Mouse (Mus musculus): ENCODE data around the gene Ifnlr1.
A peak's percentile ranks its signal among the peaks of the same experiment; 100 is the strongest.
"Not testable (repeated sequence)": the region's sequence is repeated elsewhere in the genome, so short reads cannot be mapped to it uniquely, and the experiment has no call there.

The Ifnlr1 gene

DNA sequence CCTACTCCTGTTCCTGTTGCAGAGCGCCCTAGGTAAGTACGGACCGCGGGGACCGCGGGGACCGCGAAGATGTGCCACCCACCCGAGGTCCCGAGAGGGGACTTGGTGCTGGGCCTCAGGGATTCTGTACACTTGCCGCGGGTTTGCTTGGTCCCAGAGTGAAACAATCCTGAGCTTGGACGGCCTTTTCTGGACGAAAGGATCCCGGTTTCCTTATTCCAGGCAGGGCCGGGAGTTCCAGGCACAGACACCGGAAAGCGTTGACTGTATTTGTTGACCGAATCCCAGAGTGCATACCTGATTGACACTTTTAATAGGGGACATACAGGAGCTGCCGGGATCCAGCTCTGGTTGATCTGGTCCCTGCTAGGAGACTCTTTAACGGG is 474 bp downstream of the Ifnlr1 start:
- DNase-seq: no peak

DNA sequence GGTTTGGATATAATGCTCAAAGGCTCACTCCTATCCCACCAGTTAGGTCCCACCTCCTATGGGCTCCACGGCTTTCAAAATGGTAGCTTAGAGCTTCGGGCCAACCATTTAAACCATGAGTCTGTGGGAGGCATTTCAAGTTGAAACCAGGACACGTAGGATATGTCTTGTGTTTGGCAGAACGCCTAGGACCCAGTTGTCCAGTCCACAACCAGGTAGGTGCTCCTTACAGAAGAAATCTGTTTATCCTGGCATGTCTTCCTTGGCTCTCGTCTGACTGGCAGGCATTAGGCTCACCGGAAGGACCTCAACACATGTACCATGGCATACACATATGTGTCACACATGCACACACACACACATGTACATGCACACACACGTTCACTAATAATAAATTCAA is 3.7 kb downstream of the Ifnlr1 start:
- no peak for DNase-seq

DNA sequence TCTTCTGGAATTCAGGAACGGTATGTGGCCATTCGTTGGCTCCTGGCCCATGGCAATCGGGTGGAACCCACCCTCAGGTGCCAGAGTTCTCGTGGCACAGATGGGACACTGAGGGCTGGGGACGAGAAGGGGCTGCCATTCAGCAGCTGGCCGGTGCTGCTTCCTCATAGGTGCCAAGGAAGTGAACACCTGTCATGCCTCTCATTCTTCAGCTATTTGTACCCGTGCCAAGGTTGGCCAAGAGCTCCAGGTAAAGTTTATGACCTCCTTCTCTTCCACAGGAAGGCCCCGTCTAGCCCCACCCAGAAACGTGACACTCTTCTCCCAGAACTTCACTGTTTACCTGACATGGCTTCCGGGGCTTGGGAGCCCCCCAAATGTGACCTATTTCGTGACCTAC is 4.2 kb downstream of the Ifnlr1 start:
- DNase-seq: peak; percentile 36 to 49

DNA sequence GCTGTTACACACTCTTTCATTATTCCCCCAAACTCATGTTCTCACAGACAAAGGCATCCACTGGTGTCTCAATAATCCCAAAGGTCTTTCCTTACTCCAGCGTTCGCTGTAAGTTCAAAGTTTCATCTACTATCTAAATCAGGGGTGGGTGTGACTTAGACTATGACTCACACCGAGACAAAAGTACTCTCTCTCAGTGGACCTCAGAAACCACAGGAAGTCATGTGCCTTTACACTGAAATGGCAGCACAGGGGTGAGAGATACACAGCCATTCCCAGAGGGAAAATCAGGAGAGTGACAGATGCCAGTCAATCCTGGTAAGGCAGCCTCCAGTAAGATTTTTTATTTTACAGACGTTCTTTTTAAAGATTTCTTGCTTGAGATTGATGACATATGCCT is 6.8 kb downstream of the Ifnlr1 start:
- no peak for DNase-seq

DNA sequence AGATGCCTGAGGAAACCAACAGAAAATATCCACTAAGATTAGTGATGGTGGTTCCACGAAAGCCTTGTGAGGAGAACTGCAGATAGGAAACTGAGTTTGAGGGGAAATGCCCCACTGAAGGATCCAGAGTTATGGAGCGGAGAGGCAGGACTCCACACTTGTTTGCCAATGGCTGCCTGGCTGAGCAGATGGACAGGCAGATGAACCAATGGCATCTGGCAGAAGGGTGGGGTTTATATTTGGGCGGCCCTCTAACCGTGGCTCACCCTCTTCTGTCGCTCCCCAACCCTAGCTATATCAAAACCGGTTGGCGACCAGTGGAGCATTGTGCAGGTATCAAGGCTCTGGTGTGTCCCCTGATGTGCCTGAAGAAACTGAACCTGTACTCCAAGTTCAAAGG is 12.4 kb downstream of the Ifnlr1 start:
- no peak for DNase-seq

DNA sequence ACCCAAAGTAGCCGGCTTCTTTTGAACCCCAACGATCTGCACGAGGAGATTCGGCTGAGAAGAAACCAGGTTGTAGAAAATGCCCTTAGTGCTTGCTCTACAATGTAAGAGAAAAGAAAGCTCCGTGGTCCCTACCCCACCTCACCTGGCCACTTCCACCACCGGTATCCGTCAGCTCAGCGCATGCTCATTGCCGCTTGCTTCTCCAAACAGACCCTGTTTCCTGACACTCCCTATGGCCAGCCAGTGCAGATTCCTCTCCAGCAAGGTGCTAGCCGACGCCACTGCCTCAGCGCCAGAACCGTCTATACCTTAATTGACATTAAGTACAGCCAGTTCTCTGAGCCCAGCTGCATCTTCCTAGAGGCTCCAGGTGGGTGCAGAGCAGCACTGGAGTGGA is 17.4 kb downstream of the Ifnlr1 start:
- DNase-seq: no peak

DNA sequence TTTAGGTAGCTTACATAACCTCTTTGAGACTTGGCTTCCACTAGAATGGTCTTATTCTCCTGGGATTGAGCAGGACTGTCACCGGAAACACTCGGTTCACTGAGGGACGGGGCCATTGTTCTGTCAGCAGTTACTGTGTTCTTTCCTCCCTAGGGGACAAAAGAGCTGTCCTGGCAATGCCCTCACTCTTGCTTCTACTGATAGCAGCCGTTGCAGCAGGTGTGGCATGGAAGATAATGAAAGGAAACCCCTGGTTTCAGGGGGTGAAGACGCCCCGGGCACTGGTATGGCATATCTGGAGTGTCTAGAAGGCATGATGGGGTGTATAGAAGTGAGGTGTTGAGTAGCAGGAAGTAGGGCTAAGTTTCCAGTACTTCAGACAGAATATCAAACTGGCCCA is 17.9 kb downstream of the Ifnlr1 start:
- no peak for DNase-seq

DNA sequence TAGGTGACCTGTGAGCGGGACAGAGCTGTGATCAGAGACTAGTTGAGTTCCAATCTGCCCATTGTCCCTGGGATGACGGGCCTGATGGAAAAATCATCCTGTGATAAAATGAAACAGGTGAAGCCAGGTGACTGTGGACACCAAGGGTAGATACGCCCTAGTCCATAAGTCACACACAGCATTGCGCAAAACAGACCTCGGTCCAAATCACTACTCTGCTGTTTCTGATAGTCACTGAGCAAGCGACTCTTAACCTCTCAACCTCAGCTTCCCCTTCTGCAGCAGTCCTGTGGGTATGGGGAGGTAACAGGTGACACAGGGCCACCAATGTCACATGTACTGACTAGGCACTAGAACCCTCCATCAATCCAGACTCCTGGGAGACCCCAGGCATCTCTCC is 20.0 kb downstream of the Ifnlr1 start:
- no peak for DNase-seq

DNA sequence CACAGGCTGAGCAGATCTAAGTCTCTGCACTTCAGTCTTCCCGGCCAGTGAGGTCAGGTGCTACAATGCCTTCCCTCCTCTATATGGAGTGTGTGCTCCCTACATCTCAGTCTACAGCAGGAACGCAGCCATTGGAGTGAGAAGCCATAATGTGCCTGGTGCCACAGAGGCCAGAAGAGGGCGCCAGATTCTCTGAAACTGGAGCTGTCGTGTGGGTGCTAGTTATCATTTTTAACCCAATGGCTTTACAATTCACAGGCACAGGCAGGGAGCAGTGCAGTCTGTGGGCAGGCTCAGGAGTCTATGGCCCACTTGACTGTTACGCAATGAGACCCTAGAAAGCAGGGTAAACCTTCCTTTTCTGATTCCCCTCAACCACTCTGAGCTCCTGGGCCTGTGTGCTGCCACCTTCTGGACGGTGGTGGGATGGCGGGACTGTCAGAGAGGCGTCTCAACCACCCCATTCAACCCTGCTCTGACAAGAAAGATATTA is 23.0 kb downstream of the Ifnlr1 start:
- peak; percentile 80 to 87 for DNase-seq

DNA sequence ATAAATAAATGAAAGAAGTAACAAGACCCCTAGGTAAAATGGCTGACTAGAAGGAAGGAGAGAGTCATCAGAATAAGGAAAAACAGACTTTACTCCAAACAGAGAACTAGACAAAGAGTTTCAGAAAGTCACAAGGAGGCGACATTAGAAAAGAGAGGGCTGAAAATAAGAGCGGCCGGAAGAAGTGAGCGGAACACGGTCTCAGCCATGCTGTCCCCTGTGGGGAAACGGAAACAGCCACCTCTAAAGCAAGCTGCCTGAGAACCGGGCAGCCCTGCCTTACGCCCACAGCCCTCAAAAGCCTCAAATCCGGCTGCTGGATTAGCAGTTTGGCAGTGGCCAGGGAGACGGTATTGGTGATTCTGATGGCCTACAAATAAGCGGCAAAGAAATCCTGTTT is 23.5 kb downstream of the Ifnlr1 start:
- DNase-seq: no peak

DNA sequence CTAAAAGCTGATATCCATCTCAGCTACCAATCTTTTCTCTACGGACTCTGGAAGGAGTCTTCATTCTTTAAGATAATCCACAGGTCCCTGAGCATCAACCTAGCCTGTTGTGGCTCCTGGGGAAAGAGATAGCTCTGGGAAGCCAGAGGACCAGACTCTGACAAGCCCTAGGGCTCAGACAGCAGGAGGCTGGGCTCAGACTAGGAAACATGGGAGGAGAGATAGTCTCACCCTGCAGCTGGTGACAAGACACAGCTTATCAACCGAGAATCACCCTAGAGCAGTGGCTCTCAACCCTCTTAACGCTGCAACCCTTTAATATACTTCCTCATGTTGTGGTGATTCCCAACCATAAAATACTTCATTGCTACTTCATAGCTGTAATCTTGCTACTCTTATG is 24.3 kb downstream of the Ifnlr1 start:
- DNase-seq: no peak

DNA sequence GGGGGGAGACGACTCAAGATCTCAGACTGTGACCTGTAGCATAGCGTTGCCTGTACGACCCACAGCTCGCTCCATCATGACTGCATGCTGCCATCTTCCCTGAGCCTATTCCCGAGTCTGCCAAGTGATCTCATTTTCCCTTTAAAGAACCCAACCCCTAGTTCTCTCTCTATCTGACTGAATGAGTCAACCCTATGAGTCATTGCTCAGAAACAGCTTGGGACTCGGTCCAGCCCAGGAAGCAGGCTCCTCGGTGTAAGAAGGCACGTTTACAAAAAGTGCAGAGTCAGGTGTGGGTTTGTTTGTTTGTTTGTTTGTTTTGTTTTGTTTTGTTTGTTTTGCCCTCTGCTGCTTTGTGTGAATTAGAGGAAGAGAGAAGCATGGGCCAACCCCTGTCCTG is 28.7 kb downstream of the Ifnlr1 start:
- DNase-seq: no peak

DNA sequence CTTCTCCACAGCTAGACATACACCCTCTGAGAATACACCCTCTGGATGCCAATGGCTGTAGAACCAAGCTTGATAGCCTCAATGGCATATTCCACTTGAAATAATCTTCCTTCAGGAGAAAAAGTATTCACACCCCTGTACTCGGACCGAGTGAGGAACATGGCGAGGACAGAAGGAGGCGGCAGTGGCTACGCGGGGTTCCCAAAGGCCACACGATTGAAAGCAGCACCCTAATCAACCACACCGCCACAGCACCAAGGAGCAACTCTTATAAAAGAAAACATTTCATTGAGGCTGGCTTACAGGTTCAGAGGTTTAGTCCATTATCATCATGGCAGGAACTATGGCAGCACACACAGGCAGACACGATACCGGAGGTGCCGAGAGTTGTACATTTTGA is 30.4 kb downstream of the Ifnlr1 start:
- not testable (repeated sequence) for DNase-seq

DNA sequence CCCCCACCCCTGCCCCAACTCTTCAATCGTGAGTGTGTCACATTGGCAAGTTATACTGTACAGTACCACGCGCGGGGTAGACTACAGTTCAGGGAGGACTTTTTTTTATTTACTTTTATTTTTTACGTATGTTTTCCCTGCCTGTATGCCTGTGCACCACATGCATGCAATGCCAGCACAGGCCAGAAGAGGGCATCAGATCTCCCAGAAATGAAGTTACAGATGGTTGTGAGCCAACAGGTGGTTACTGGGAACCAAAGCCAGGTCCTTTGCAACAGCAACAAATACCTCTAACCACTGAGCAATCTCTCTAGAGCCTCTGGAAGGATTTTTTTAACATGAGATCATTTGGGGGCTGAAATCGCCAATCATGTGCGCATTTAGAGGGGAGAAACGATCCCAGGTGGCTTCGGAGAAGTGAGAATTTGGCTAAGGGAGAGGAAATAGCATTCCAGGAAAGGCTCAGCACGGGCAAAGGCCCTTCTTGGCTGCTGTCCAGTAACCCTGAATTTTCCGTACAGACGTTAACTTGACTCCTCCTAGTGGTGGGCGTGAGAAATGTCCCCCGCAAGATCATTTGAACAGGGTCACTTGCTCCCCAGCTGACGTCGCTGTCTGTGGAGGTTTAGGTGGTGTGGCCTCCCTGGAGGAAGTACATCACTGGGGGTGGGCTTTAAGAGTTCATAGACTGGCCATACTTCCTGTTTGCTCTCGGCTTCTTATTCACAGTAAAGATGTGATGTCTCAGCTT is 36.6 kb downstream of the Ifnlr1 start:
- DNase-seq: no peak

DNA sequence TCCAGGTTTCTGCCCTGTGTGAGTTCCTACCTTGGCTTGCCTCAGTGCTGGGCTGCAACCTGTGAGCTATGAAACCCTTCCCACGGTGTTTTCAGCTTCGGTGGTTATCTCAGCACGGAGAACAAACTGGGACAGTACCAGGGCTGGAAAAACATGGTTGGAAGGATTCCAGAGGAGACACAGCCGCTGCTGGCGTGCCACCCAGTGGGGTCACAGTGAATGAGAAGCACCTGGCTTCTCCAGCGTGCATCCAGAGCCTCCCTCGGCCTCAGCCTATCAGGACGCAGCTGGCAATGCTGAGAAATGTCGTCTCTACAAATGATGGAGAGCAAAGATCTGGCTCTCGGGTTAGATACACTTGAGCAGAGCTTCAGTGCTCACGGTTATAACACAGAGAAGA is 40.3 kb downstream of the Ifnlr1 start:
- no peak for DNase-seq

DNA sequence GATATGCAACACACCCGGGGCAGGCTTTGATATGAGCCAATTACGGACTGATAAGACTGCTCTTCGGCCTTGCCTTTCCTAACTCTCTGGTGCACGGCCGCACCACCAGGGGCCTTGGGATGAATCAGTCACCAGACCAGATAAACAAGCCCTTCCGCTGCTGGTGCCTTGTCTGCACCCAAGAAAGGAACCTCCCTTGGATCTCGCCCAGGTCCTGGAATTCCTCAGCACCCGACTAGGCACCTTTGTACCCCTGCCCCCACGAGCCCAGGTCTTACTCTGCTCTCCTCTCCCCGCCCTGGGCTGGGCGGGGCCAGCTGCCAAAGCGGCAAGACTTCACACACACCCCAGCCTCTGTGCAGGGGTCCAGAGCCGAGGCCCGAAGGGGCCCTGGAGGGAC is 41.7 kb downstream of the Ifnlr1 start, which contains the start of gene Il22ra1:
Il22ra1 (plus strand) TSS at position 356 of the 400 bp plus-strand sequence.
- peak; percentile 10 to 36 for DNase-seq

DNA sequence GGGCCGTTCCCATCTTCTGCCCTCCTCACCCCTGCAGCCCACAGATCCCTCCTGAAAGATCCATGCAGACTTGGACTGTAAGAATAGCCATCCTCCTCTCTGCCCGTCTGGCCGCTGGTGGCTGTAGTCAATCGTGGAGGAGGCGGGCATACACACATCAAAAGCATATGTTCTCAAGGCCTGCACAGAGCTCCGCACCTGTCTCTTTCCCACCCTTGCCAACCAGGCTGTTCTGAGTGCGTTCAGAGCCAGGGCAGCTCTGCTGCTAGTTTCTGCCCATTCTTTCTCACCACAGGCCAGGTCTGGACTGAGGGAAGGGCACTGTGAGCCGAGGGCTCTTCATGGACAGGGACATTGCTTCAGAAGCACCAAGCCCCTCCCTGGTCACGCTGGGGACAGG is 44.1 kb downstream of the Ifnlr1 start:
- DNase-seq: no peak

DNA sequence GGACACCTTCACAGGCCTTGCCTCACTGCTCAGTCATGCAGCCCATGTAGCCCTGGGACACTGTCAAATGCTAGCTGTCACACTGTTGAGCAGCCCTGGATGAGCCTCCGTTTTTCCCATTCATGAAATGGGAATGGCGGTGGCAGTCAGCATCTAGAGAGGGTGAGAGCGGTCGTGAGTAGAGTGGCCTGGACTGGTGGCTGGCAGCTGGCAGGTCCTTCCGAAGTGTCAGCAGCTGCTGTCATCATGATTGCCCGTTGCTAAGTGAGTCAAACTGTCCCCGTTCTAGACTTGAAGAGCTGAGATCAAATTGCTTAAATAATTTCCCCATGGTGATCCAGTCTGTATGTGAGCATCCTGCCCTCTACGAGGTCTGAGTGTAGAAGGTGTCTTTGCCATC is 44.9 kb downstream of the Ifnlr1 start:
- DNase-seq: no peak

DNA sequence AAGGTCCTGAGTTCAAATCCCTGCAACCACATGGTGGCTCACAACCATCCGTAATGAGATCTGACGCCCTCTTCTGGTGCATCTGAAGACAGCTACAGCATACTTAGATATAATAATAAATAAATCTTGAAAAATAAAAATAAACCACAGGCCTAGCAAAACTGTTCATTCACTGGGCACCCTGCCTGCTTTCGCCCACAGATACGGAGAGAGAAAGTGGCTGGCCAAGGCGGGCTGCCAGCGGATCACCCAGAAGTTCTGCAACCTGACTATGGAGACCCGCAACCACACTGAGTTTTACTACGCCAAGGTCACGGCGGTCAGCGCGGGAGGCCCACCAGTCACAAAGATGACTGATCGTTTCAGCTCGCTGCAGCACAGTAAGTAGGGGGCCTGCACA is 47.8 kb downstream of the Ifnlr1 start:
- no peak for DNase-seq

DNA sequence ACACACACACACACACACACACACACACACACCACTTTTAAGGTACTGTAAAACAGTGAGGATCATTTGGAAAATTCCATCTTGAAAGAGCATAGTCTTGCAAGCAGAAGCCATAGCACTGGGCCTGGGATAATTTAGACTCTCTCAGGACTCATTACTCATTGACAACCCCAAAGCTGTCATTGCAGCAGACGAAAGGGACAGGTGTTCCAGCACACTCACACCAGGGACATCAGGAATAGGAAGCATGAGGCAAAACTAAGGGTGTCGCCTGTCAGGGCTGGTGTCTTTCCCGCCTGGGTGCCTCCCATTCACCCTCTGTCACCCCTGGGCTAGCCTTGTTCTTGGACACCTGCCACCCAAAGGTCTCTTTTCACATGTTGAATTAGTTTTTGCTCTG is 50.8 kb downstream of the Ifnlr1 start:
- DNase-seq: no peak

DNA sequence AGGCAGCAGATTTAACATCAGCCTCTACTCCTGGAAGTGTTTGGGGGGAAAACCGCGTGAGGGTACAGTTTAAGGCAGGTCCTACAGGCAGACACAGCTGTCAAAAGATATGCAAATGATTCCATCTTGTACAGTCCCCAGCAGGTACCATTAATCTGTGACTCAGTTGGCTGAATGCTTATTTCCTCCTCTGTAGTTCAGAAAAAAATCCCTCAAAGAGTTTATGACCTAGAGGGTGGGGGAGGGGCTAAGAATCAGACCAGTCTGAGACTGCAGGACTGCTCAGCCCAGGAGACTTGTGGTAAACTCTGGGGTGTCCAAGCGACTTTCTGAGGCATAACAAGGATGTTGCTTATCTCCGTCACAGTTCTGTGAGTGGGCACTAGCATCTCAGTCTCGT is 52.1 kb downstream of the Ifnlr1 start:
- no peak for DNase-seq

DNA sequence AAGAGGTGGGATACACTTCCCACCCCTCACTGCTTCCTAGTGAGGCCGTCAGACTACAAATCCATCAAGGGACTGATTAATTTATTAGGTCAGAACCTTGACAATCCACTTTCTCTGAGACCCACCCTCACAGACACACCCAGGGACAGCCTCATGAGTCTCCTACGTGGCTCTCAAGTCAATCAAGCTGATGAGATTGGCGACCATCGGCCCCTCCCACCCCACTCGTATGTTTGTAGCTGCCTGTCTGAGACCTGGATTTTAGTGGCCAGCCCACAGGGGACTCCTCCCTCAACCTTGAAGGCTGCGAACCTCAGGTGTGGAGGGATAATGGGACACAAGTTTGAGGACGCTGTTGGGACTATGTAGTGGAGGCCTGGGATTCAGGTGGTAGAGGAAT is 53.1 kb downstream of the Ifnlr1 start:
- no peak for DNase-seq

DNA sequence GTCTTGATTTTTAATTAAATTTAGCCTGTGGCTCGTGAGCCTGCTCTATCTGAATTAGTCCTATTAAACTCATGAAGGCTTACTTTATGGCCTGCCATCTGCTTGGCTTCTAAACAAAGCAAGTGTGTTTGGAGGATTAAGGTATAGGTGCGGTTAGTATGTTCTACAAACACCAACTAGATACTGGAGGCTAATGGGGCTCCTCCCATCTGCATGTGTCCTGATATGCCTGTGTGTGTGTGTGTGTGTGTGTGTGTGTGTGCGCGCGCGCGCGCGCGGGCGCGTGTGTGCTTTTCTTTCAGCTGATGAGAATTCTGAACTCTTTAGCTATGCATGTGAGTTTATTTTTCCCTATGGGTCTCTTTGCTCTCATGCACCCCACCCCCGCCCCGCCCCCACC is 53.6 kb downstream of the Ifnlr1 start:
- DNase-seq: no peak

DNA sequence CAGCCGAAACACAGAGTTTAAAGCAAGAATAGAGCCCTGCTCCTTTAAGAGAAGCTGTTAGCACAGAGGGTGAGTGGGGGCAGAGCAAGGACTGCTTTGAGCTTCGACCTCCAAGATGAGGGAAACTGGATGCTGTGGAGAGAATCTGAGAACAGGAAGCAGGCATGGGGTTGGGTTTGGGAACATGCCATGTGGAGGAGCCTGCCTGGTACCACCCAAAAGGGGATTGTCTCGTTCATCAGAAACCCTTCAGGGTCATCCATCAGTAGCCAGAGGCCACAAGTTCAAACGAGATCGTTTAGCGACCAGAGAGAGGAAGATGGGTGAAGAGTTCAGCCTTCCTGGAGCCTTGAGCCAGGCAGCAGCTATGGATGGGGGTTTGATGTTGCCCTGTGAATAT is 57.4 kb downstream of the Ifnlr1 start:
- no peak for DNase-seq

DNA sequence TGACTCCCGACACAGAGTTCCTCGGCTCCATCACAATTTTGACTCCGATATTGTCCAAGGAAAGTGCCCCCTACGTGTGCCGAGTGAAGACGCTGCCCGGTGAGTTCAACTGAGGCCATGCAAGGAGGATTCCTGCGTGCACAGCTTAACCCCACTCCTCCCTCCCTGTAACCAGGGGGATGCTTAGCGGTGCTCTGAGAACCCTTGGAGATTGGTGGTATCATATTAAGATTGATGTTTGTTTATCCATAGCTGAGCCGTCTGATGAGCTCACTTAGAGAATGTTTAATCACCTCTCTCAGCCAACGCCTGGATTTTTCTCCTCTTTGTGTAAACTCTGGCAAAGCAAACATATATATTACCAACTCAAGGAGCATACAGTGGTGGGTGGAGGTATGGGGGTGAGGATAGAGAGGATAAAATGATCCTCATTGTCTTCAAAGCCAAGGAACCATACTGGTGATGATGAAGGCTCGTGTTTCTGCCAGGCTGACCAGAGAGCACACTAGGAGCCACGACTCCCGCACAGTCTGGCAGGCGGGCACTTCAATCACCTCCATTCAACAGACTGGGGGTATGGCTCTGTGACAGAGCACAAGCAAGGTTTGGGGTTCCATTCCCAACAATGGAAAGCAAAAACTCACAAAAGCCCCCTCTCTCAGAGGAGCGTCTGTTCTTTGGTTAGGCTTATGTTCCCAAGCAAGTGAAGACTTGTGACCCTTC is 58.8 kb downstream of the Ifnlr1 start:
- no peak for DNase-seq
